Mouse (Mus musculus): Measurements from ENCODE around the gene Garem2. TPM values are rescaled to one million over a fixed set of nuclear protein-coding genes. Genes with fewer than 3 reads are reported as not detected.

Gene Garem2
- polyA plus RNA-seq, 1 experiment from 2014 or later = 3.3 TPM

GRCm38 (mm10) chr5:30104339-30104738, 622 bp upstream of the Garem2 start:
- peaks cover 46% of the 10 kb centered on the region for H3K4me1 ChIP-seq
- H3K27ac ChIP-seq = no peak overlapping the region
- H3K9me3 ChIP-seq = no peaks in the 10 kb centered on the region
- peak overlapping the region; percentile 67 for H3K4me3 ChIP-seq
- peak; percentile 71 for DNase-seq (ENCODE audit: extremely low spot score, low spot score)
- no peaks in the 10 kb centered on the region for H3K36me3 ChIP-seq (replicated peaks)
- peaks cover 69% of the 10 kb centered on the region for H3K27me3 ChIP-seq (ENCODE audit: poor library complexity, severe bottlenecking)
- WGBS = 1% methylated on average over 12 of the region's 12 CpGs

GRCm38 (mm10) chr5:30105668-30106300, 823 bp downstream of the Garem2 start, which contains the start of gene 3110082J24Rik:
TSS of gene 3110082J24Rik (minus strand) at chr5:30106086.
- no peaks in the 10 kb centered on the region for H3K9me3 ChIP-seq
- peaks cover 83% of the 10 kb centered on the region for H3K27me3 ChIP-seq (ENCODE audit: poor library complexity, severe bottlenecking)
- under 1% methylated on average over 29 of the region's 29 CpGs for WGBS
- no peaks in the 10 kb centered on the region for H3K36me3 ChIP-seq (replicated peaks)
- H3K27ac ChIP-seq = peak within 1 kb of the TSS; percentile 85
- peak; percentile 43 for DNase-seq (ENCODE audit: extremely low spot score, low spot score)
- H3K4me1 ChIP-seq = peaks cover 61% of the 10 kb centered on the region
- peak within 1 kb of the TSS; percentile 67 for H3K4me3 ChIP-seq

GRCm38 (mm10) chr5:30106756-30107155, 1.8 kb downstream of the Garem2 start:
- WGBS = 4% methylated on average over 2 of the region's 2 CpGs
- Histone ChIP-seq H3K27me3 (ENCODE audit: poor library complexity, severe bottlenecking) (peaks cover 93% of the 10 kb centered on the region), H3K4me3 (peak overlapping the region; percentile 67), H3K36me3 (replicated peaks) (no peaks in the 10 kb centered on the region), H3K27ac (peak overlapping the region; percentile 85), H3K4me1 (peaks cover 71% of the 10 kb centered on the region), H3K9me3 (no peaks in the 10 kb centered on the region)
- DNase-seq (ENCODE audit: extremely low spot score, low spot score) = no peak

- Histone ChIP-seq H3K4me1 (peaks cover 72% of the 10 kb centered on the region), H3K27ac (peak overlapping the region; percentile 85)
Measured at GRCm38 (mm10) chr5:30107186-30107585, 2.2 kb downstream of the Garem2 start.

GRCm38 (mm10) chr5:30107611-30108041, 2.7 kb downstream of the Garem2 start:
- WGBS = 7% methylated on average over 5 of the region's 5 CpGs
- Histone ChIP-seq H3K4me1 (peaks cover 72% of the 10 kb centered on the region), H3K27ac (peak overlapping the region; percentile 85), H3K9me3 (no peaks in the 10 kb centered on the region), H3K36me3 (replicated peaks) (no peaks in the 10 kb centered on the region), H3K4me3 (peak overlapping the region; percentile 67), H3K27me3 (ENCODE audit: poor library complexity, severe bottlenecking) (peaks cover 100% of the 10 kb centered on the region)
- no peak for DNase-seq (ENCODE audit: extremely low spot score, low spot score)

More at GRCm38 (mm10) chr5:30107186-30107585, 2.2 kb downstream of the Garem2 start:
- H3K9me3 ChIP-seq = no peaks in the 10 kb centered on the region
- DNase-seq (ENCODE audit: extremely low spot score, low spot score) = peak; percentile 59
- whole genome bisulfite sequencing = 3% methylated on average over 7 of the region's 7 CpGs
- peak overlapping the region; percentile 67 for H3K4me3 ChIP-seq
- peaks cover 97% of the 10 kb centered on the region for H3K27me3 ChIP-seq (ENCODE audit: poor library complexity, severe bottlenecking)
- no peaks in the 10 kb centered on the region for H3K36me3 ChIP-seq (replicated peaks)

- peaks cover 74% of the 10 kb centered on the region for H3K4me1 ChIP-seq
- H3K27me3 ChIP-seq (ENCODE audit: poor library complexity, severe bottlenecking) = peaks cover 100% of the 10 kb centered on the region
- no peak overlapping the region for H3K4me3 ChIP-seq
- peak overlapping the region; percentile 85 for H3K27ac ChIP-seq
- 61% methylated on average over 6 of the region's 6 CpGs for WGBS
- no peaks in the 10 kb centered on the region for H3K9me3 ChIP-seq
- no peak for DNase-seq (ENCODE audit: extremely low spot score, low spot score)
- H3K36me3 ChIP-seq (replicated peaks) = no peaks in the 10 kb centered on the region; the same call in 1 of the 2 replicates
Measured at GRCm38 (mm10) chr5:30108233-30108632, 3.3 kb downstream of the Garem2 start.

GRCm38 (mm10) chr5:30109899-30110298, 4.9 kb downstream of the Garem2 start:
- Histone ChIP-seq H3K27me3 (ENCODE audit: poor library complexity, severe bottlenecking) (peaks cover 100% of the 10 kb centered on the region), H3K27ac (peak overlapping the region; percentile 76), H3K36me3 (replicated peaks) (no peaks in the 10 kb centered on the region; the same call in 1 of the 2 replicates), H3K4me1 (peaks cover 87% of the 10 kb centered on the region), H3K4me3 (peak overlapping the region; percentile 37; the same call in 1 of the 2 replicates), H3K9me3 (no peaks in the 10 kb centered on the region)
- 25% methylated on average over 2 of the region's 2 CpGs for WGBS
- DNase-seq (ENCODE audit: extremely low spot score, low spot score) = no peak

- DNase-seq (ENCODE audit: extremely low spot score, low spot score) = peak; percentile 53
- Histone ChIP-seq H3K27me3 (ENCODE audit: poor library complexity, severe bottlenecking) (peaks cover 100% of the 10 kb centered on the region), H3K4me3 (peak overlapping the region; percentile 37), H3K4me1 (peaks cover 82% of the 10 kb centered on the region), H3K36me3 (replicated peaks) (no peaks in the 10 kb centered on the region; the same call in 1 of the 2 replicates), H3K9me3 (no peaks in the 10 kb centered on the region), H3K27ac (peak overlapping the region; percentile 76)
- 3% methylated on average over 22 of the region's 22 CpGs for WGBS
Measured at GRCm38 (mm10) chr5:30110371-30111060, 5.6 kb downstream of the Garem2 start.

- H3K27me3 ChIP-seq (ENCODE audit: poor library complexity, severe bottlenecking) = peaks cover 100% of the 10 kb centered on the region
- DNase-seq (ENCODE audit: extremely low spot score, low spot score) = peak; percentile 68
- H3K36me3 ChIP-seq (replicated peaks) = peaks cover 2% of the 10 kb centered on the region
- H3K4me3 ChIP-seq = peak overlapping the region; percentile 37
- 4% methylated on average over 18 of the region's 18 CpGs for WGBS
- H3K9me3 ChIP-seq = no peaks in the 10 kb centered on the region
- peak overlapping the region; percentile 76 for H3K27ac ChIP-seq
- H3K4me1 ChIP-seq = peaks cover 76% of the 10 kb centered on the region
Measured at GRCm38 (mm10) chr5:30111126-30111525, 6.2 kb downstream of the Garem2 start.

- Histone ChIP-seq H3K4me3 (0 out of 2 replicates have a peak overlapping the region, but pooled peaks have one; percentile 37), H3K27me3 (ENCODE audit: poor library complexity, severe bottlenecking) (peaks cover 100% of the 10 kb centered on the region), H3K9me3 (no peaks in the 10 kb centered on the region), H3K27ac (peak overlapping the region; percentile 76), H3K4me1 (peaks cover 70% of the 10 kb centered on the region), H3K36me3 (replicated peaks) (peaks cover 9% of the 10 kb centered on the region)
- 69% methylated on average over 3 of the region's 3 CpGs for WGBS
- no peak for DNase-seq (ENCODE audit: extremely low spot score, low spot score)
Measured at GRCm38 (mm10) chr5:30111771-30112170, 6.8 kb downstream of the Garem2 start.

GRCm38 (mm10) chr5:30112533-30113068, 7.6 kb downstream of the Garem2 start:
- no peaks in the 10 kb centered on the region for H3K9me3 ChIP-seq
- no peak overlapping the region for H3K4me3 ChIP-seq
- peaks cover 61% of the 10 kb centered on the region for H3K4me1 ChIP-seq
- no peak overlapping the region for H3K27ac ChIP-seq
- 88% methylated on average over 3 of the region's 3 CpGs for WGBS
- H3K27me3 ChIP-seq (ENCODE audit: poor library complexity, severe bottlenecking) = peaks cover 94% of the 10 kb centered on the region
- DNase-seq (ENCODE audit: extremely low spot score, low spot score) = no peak
- peaks cover 17% of the 10 kb centered on the region for H3K36me3 ChIP-seq (replicated peaks)

GRCm38 (mm10) chr5:30113881-30114760, 9.2 kb downstream of the Garem2 start:
- Histone ChIP-seq H3K9me3 (no peaks in the 10 kb centered on the region), H3K36me3 (replicated peaks) (peaks cover 32% of the 10 kb centered on the region), H3K4me3 (peak overlapping the region; percentile 64), H3K27ac (peak overlapping the region; percentile 82), H3K27me3 (ENCODE audit: poor library complexity, severe bottlenecking) (peaks cover 79% of the 10 kb centered on the region), H3K4me1 (peaks cover 48% of the 10 kb centered on the region)
- whole genome bisulfite sequencing = under 1% methylated on average over 103 of the region's 103 CpGs
- DNase-seq (ENCODE audit: extremely low spot score, low spot score) = peak; percentile 77

Data from forebrain, embryonic 10.5 days (tissue).